In genomic region chr11:60330551-60330950, GRCm38 (mm10) we compare ENCODE assay signal across 20 mouse cellular contexts. TPM values are rescaled to one million over a fixed set of nuclear protein-coding genes. Genes with fewer than 3 reads are reported as not detected.
"Had no signal": no experiment of that assay in that cellular context is flagged by ENCODE, and none has a peak within 500 bp of the region (broad histone marks: within the 10 kb centered on the region; RNA-seq: fewer than 3 reads in every experiment).

No protein-coding gene starts in this region.

- H3K4me1 ChIP-seq: midbrain, embryonic 12.5 days; stomach, embryonic 15.5 days had no signal

- H3K4me3 ChIP-seq: limb, embryonic 12.5 days; limb, embryonic 15.5 days; midbrain, embryonic 12.5 days; midbrain, embryonic 15.5 days; neural tube, embryonic 13.5 days; stomach, embryonic 15.5 days had no signal

- DNase-seq: kidney, adult 18-20 months; kidney, adult 9 months; kidney, postnatal 14 days; kidney, postnatal 4 days; left cerebral cortex, postnatal 4 days; liver, postnatal 0 days; lung, embryonic 14.5 days; retina, postnatal 1 day; right cerebral cortex, postnatal 25 days had no signal

- ATAC-seq: intestine, embryonic 16.5 days; liver, postnatal 0 days; lung, postnatal 0 days; midbrain, embryonic 15.5 days had no signal

- H3K4me2 ChIP-seq: limb, embryonic 12.5 days; limb, embryonic 15.5 days; liver, embryonic 11.5 days; lung, embryonic 14.5 days; midbrain, embryonic 12.5 days; midbrain, embryonic 15.5 days; neural tube, embryonic 13.5 days; stomach, embryonic 15.5 days had no signal

- H3K27me3 ChIP-seq: limb, embryonic 12.5 days; limb, embryonic 15.5 days; midbrain, embryonic 12.5 days; midbrain, embryonic 15.5 days; neural tube, embryonic 13.5 days; stomach, embryonic 15.5 days had no signal

- H3K36me3 ChIP-seq: limb, embryonic 12.5 days; limb, embryonic 15.5 days; midbrain, embryonic 12.5 days; midbrain, embryonic 15.5 days; neural tube, embryonic 13.5 days; stomach, embryonic 15.5 days had no signal

- H3K9ac ChIP-seq: limb, embryonic 12.5 days; limb, embryonic 15.5 days; liver, embryonic 14.5 days; liver, postnatal 0 days; lung, embryonic 14.5 days; midbrain, embryonic 12.5 days; midbrain, embryonic 15.5 days; neural tube, embryonic 13.5 days; stomach, embryonic 15.5 days had no signal

- H3K27ac ChIP-seq: limb, embryonic 12.5 days; limb, embryonic 15.5 days; liver, embryonic 14.5 days; macrophage; midbrain, embryonic 12.5 days; midbrain, embryonic 15.5 days; neural tube, embryonic 13.5 days; stomach, embryonic 15.5 days had no signal

- H3K9me3 ChIP-seq: limb, embryonic 12.5 days; limb, embryonic 15.5 days; midbrain, embryonic 12.5 days; midbrain, embryonic 15.5 days; neural tube, embryonic 13.5 days; stomach, embryonic 15.5 days had no signal

RNA-seq across cellular contexts. Expression of gene Drc3, which starts 22.6 kb away (rescaled TPM):
- polyA plus RNA-seq: macrophage had no signal
